Mouse (Mus musculus) gonadal fat pad, adult 2 months (tissue): ENCODE measurements around the gene Phlda2. TPM values are rescaled to one million over a fixed set of nuclear protein-coding genes. Genes with fewer than 3 reads are reported as not detected.
A peak's percentile ranks its signal among the peaks of the same experiment; 100 is the strongest.
"Not testable (repeated sequence)": the region's sequence is repeated elsewhere in the genome, so short reads cannot be mapped to it uniquely, and the experiment has no call there.

Experiments used
- DNase-seq: peaks from one replicate; pipeline ENCODE4 v3.0.0-alpha.2; 2012; ENCODE audit warnings: low read depth
- polyA plus RNA-seq: library from polyadenylated mRNA; depleted of rRNA; stranded (reverse); fragments of >200 nt; gene quantifications from 2 replicates; pipeline ENCODE4 v1.2.3, GENCODE M21; 2012; rRNA removed

The Phlda2 gene
- 11.8 and 13.8 TPM in 2 replicates for polyA plus RNA-seq

DNA sequence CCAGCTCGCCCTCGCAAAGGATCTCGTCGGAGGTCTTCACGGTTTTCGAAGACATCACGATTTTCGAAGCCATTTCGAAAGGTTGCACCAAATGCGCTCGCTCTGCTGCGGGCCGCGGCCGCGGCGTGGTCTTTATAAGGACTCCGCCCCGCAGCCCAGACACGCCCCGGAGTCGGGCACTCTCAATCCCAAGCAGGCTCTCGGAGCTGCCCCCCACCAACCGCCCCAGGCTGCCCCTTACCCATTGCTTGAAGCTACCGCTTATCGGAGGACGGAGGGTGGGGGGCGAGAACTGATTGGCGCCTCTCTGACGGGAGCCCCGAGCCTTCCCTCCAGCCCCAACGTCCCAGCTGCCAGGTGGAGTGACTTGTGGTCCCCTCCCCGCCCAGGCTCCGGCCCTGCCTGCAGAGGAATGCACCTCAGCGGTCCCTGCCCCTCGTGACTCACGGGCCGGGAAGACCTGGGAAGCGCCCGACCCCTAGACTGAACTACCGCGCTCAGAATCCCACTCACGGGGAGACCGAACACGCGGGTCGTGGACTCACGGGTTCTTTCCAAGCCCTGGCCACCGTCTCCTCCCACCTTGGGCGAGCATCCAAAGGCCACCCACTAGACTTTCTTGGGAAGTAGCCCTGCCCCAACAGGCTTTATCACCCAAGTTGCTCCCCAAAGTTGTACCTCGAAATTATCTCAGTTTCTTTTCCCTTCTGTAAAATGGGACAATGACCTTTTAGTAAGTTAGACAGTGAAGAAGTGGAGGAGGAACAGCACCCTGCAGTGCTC is at the start of gene Phlda2:
Gene Phlda2, minus strand, starts transcription at position 733 of the 783 bp plus-strand sequence.
- no peak for DNase-seq

DNA sequence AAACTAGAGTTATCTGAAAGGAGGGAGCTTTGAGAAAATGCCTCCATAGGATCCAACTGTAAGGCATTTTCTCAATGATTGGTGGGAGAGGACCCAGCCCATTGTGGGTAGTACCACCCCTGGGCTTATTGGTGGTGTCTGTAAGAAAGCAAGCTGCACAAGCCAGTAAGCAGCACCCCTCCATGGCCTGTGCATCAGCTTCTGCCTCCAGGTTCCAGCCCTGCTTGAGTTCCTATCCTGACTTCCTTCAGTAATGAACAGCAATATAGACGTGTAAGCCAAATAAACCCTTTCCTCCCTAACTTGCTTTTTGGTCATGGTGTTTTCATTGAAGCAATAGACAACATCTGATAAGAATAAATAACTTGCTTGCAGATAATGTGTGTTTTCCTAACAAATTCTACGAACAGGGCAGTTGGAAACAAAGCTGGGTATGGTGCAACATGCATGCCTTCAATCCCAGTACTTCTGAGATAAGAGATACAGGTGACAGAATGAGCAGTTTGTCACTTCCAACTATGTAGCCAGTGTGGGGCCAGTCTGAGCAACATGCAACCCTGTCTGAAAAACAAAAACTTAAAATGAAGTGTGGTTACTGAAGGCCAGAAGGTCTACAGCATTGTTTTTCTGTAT is 46.8 kb upstream of the Phlda2 start:
- DNase-seq, result no peak

DNA sequence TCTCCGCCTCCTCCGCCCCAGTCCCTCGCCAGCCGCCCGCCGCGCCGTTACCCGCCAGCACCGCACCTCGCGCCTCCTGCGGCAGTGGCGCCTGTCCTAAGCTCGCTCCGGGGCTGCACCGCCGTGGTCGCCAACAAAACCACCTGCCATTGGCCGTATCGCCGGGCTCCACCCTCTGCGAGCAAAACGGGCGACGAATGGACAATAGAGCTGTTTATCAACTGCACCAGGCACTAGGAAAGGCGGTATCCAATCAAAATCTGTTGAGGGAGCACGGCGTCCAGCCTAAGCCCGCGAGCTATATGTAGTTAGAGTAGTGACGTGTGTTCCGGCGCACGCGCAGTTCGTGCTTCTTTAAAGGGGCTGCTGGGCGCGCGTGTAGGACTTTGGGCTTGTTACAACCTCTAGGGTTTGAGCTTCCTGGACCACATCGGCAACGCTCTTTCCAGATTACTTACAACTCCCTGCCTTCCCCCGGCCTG is 46.1 kb upstream of the Phlda2 start, which contains the start of gene Nap1l4:
Gene Nap1l4, minus strand, starts transcription at position 131 of the 482 bp plus-strand sequence.
- peak; percentile 68 for DNase-seq

DNA sequence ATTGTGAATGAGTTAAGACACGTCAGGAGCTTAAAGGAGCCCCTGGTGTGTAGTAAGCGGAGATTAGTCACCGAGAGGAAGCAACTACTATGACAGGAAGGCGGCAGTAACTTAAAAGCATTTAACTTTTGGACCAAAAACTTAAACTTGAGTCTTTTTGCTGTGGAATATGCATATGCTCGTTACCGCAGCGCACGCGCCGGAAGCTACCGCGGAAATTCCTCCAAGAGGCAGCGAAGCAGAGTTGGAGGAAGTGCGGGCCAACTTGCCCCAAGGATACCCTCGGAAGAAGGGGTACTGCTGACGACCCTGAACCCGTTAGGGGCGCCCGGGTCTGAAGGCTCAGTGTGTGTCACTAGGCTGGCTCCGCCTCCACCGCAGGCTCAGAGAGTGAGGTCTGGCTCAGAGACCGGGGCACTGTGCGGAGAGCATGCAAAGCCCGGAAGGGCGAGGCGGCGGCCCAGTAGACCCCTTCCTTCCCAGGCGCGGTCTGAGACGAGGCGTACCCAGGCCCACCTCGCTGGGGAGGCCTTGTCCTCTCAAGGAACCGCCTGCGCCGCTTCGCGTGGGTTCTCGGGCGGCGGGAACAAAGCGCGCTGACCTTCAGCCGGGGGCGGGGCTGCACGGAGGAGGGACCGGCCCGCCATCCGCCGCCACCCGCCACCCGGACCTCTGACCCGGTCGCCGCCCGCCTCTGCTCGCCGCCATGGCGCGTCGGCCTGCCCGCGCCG is 45.4 kb upstream of the Phlda2 start:
- DNase-seq, result no peak

DNA sequence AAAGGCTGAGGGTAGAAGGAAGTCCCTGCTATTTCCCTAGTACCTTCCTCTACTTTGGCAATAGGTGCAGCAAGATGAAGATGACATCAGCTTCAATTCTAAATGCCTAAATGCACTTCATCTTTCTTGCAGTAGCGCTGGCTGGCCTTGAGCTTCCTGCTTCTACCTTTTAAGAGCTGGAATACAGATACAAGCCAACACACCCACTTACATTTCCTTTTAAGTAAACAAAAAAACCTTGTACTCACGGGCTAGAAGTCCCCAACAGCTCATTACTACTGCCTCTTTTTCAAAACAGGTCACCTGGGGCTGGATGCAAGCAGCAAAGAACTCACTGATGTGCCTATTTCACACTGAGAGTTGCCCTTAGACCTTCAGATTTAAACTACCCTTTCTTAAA is 43.6 kb upstream of the Phlda2 start:
- DNase-seq, result no peak

DNA sequence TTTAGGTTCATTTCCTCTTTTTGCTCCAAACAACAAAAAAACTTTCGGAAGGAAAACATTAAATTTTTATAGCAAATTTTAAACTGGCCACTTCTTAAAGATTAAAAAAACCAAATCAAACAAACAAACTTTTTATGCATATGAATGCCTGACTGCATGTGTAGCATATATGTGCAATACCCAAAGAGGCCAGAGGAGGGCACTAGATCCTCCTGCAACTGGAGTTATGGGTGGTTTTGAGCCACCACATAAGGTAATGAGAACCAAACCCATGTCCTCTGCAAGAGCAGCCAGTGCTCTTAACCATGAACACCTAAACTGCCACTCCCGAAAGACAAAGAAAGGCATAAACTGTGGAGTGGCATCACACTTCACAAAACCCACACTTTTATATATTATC is 41.4 kb upstream of the Phlda2 start:
- no peak for DNase-seq

DNA sequence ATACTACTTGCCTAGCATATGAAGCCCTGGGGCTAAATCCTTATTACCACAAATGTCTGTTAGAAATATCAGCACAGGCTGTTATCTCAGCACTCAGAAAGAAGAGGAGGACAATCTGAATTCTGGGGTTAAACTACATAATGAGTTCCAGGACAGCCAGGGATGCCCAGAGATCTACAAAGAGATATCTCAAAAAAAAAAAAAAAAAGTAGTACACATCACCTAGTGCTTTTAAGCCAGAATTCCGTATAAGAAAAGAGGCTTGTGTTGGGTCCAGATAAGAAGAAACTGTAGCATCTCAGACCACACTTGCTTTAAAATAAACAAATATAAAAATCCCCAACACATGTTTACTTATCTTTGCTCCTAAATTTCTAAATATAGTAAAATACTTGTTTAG is 35.7 kb upstream of the Phlda2 start:
- DNase-seq, result no peak

DNA sequence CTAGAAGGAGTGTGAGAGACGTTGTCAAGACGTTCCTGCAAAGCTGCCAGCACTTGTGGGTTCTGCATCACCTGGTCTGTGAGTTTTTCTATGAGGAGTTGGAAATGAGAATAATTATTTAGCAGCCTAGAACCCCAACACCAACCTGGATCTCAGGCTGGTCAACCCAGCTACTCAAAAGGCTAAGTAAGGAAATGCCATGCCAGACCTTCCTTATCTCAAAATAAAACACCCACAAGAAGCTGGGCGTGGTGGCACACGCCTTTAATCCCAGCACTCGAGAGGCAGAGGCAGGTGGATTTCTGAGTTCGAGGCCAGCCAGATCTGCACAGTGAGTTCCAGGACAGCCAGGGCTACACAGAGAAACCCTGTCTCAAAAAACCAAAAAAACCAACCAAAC is 35.3 kb upstream of the Phlda2 start:
- DNase-seq, result not testable (repeated sequence)

DNA sequence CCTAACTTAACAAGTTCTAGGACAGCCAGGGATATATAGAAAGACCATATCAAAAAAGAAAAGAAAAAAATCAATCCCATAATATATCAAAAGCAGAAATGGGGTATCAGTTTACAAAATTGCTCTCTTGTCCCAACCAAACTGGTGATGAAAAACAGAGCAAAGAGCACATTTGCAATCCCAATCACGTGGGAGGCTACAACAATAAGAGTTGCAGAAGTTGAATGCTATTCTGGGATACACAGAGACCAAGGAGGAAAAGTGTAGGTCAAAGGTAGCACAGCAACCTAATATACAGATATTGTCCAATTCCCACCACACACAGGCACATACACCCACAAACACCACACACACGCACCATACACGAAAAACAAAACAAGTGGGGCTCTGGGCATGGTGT is 33.3 kb upstream of the Phlda2 start:
- DNase-seq, result no peak

DNA sequence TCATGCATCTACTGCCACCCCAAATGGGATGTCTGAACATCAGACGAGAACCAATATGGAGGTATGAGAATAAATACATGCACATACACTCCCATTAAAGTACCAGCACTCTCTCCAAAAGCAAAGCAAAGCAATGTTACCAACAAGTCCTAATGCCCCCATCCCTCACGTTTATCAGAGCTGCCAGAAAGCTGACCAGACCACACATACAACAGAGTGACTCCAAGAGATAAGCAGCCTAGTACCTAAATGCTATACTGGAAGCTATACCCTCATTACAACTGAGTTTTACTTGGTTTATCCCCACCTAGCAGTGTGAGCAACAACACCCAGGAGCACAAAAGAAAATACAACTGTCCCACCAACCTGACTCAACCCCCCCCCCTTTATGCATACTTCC is 30.3 kb upstream of the Phlda2 start:
- no peak for DNase-seq

DNA sequence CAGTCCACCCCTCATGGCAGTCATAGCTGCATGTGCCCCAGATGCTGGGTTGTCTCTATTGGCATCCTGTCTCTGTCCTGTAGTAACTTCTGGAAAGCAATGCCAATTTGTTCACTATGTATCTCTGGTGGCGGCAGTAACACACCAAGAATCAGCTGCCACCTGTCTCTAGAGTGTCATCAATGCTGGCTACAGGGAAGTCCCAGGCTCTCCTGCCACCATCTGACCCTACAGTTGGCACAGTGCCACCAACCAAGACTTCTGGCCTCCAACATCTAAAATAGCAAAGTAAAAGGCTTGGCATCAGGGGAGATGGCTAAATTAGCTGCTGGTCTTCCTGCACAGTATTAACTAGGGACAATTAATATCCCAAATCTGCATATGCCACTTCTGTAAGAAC is 29.5 kb upstream of the Phlda2 start:
- DNase-seq, result no peak

DNA sequence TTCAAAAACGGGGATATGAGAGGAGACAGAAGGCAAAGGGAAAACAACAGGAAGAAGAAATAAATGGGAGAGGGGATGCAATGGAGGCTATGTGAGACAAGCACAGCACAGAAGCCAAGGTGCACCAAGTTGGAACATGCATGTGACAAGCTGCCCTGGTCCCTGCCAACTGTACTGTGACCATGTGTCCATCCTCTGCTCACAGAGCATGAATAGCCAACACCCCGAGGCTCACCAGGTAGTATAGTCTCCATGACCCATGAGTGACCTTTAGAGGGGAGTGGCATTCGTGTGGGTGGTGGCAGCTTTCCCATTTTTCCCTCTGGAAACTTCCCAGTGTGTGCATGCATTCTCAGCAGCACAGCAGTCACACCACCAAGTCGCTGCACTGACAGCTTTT is 16.4 kb upstream of the Phlda2 start:
- no peak for DNase-seq

DNA sequence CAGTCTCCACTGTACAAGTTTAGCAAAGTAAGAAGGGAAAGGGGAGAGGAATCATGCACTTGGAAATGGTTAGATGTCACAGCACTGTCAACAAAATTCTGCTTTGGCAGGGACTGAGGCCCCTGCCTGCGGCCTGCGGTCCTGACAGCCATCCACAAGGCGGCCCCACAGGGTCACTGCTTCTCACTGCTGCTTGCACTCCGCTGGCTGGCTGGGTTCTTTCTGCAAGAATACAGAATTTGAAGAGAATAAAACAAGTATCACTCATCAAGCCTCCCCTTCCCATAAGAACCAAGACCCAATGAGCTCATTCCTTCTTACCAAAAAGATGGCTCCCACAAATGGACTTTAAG is 11.4 kb upstream of the Phlda2 start:
- DNase-seq, result no peak

DNA sequence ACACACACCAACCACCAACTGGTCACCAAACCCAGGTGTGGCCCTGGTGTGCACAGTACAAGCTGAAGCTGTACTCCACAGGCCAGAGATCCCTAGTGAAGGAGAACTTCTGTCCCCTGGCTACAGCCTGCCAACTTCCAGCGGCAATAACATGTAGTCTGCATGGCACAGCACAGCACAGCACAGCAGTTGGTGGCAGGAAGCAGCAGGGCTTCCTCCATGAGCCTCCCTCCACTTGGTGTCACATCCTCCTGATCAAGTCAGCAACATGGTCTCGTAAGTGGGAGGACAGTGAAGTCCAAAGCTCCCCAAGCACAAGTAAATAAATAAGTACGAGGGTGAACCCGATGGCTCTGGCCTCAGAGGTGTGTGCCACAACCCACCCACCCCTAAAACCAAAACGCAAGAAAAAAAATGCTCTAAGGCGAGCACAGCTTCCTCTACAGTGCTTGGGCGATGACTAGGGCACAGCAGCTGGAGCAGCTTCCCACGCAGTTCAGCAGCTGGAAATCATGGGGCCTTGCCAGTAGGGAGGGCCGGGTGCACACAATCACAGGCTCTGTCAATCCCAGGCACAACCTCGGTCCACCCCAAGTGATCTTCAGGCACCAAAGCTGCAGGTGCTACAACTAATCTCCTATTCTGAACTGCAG is 10.9 kb upstream of the Phlda2 start:
- no peak for DNase-seq

DNA sequence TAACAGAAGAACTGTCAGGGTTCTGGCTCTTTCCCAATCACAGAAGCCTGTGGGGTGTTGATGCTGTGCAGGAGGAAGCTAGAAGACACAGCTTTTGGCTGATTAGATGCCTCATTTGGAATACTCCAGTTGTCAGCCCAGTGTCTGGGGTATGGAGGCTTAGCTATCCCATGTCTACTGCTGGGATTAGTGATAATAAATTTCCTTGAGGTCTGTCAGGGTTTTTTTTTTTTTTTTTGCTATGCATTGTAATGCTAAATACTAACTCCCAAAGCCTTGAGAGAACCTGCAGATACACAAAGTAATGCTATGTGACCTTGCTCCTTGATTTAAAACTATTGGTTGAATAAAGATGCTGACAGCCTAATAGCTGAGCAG is 8.4 kb upstream of the Phlda2 start:
- no peak for DNase-seq

DNA sequence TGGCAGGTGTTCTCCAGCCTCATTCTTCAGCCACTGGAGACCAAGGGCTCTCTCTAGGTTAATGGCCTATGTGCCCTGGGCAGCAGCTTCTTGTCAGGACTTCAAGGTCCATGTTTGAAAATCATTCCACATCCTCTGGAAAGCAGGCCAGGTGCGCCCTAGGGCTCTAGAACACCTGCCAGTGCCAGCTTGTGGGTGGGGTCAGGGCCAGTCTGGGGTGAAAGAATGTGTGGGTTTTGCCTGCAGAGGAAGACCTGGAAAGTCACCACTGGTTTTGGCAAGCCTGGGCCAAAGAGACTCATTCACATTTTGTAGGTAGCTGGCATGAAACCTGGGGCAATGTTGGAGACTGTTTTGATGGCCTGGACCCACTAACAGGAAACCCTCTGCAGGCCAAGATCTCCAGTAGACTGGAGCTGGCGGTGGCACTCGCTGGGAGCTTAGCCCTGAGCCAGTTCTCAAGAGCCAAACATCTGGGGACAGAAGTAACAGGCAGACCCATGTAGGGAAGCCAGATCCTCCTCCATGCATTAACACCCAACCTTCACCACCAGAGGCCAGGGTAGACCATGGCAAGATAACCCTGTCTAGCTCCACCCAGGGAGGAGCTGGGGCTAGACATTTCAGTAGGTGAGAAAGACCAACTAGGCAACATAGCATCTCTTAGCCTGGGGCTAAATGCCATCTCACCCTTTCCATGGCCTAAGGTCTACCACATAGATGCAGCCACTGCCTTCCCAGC is 7.8 kb upstream of the Phlda2 start:
- DNase-seq, result peak; percentile 62

DNA sequence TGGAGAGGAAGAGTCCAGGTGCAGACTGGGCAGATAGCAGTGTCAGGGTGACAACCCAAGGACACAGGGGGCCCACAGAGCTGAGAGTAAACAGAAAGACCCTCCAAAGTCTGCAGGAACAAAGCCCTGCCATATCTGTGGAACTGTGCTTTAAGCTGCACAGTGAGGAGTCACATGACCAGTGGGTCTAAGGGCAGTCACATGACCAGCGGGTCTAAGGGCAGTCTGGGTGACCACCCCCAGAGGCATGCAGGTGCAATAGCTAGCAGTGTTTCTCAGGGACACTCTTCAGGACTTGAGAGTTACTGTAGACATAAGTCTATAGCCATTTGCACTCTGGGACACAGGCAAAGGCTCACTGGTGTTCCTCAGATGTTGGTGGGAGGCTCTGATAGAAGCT is 6.6 kb upstream of the Phlda2 start:
- no peak for DNase-seq

DNA sequence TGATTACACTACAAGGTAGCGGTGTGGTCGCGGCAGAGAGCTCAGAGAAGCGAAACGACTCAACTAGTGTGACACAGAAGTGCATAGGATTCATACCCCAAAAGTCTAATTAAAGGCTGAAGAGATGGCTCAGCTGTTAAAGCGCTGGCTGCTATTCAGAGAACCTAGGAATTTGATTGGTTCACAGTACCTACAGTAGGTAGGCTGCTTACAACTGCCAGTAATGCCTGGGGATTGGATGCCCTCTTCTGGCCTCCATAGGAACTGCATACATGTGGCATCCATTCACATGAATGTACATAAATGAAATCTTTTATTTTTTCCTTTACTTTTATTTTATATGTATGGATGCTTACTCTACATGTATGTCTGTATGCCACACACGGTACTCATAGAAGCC is 3.7 kb upstream of the Phlda2 start:
- DNase-seq, result no peak

DNA sequence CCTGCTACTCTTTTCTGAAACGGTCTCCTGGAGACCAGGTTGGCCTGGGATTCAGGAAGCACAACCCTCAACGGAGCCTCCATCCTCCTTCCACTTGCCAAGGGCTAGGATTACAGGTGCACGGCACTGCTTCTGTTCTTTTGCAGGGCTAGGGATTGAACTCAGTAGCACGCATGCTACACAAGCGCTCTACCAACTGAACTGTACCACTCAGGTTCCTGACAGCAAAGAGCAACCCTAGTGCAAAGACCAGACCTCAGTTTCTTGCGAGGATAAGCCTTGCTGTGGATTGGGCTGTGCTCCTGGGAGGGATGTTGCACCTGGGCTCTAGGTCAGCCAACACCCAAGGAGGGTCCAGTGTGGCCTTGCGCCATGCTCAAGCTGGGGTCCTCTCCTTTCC is 3.3 kb upstream of the Phlda2 start:
- no peak for DNase-seq

DNA sequence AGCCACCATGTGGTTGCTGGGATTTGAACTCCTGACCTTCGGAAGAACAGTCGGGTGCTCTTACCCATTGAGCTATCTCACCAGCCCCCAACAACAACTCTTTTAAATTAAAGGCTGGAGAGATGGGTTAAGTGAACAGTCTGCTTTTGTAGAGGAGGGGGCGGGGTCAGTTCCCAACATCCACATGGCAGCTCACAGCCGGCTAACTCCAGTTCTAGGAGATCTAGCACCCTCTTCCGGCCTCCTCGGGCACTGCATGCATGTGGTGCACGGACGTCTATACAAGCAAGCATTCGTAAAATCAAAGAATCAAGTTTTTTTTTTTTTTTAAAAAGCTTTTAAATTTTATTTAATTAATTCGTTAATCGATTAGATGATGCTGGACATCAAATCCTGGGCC is 2.9 kb upstream of the Phlda2 start:
- no peak for DNase-seq

DNA sequence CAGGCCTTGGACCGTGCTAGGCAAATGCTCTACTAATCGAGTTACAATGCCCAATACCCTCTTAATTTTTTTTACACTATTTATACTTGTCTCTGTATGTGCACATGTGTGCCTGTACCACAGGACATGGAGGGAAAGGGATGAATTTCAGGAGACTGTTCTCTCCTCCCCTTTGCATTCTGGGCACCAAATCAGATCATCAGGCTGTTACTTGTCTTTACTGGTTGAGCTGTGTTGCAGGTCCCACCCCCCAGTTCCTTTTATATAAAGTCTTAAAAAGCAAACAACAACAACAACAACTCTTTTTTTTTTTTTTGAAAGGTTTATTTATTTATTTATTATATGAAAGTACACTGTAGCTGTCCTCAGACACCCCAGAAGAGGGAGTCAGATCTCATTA is 2.5 kb upstream of the Phlda2 start:
- DNase-seq, result no peak

DNA sequence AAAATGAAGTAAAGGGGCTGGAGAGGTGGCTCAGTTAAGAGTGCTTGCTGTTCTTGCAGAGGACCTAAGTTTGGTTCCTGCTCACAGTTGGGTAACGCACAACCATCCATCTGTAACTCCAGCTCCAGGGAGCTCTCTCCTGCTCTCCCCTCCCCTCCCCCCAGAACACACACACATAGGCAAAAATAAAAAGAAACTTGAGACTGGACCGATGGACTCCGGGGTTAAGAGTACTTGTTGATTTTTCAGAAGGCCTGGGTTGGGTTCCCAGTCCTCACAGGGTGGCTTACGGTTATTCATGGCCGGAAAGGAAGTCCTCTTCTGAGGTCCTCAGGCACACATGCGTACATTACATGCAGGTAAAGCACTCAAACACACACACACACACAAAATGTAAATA is 976 bp upstream of the Phlda2 start:
- DNase-seq, result no peak
